Mouse (Mus musculus) retina, adult 2 months (tissue): Measurements from ENCODE around the gene Rfc2.
"Not testable (repeated sequence)": the region's sequence is repeated elsewhere in the genome, so short reads cannot be mapped to it uniquely, and the experiment has no call there.

Experiments used
- DNase-seq: peaks from one replicate; pipeline ENCODE4 v3.0.0-alpha.2; 2012; ENCODE audit warnings: low read depth, low spot score

Gene Rfc2

DNA sequence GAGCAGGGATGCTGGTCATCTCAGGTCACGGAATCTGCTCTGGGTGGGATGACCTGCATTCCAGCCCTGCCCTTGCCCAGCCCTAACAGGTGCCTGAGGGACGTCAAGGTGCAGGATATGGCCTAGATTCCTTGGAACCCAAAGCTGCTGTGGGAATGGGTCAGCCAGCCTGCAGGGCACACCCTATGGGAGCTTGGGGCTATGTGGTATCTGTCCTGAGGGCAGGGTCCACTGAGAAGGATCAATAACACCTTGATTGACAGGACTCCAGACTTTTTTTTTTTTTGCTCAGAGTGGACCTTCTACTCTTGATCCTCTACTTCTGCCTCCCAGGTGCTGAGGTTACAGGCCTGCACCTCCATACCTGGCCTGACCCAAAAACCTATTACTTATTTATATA lies 66.2 kb downstream of the Rfc2 start:
- no peak for DNase-seq

DNA sequence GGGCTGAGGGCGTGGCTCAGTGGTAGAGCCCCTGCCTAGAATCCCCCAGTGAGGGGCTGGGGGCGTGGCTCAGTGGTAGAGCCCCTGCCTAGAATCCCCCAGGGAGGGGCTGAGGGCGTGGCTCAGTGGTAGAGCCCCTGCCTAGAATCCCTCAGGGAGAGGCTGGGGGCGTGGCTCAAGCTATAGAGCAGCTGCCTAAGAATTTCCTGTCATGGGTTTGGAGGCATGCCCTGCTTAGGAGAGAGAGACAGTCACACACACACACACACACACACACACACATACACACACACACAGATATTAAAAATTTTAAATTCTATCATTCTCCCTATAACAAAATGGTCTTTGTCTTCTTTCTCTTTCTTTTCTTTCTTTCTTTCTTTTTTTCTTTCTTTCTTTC lies 67.8 kb downstream of the Rfc2 start:
- not testable (repeated sequence) for DNase-seq

DNA sequence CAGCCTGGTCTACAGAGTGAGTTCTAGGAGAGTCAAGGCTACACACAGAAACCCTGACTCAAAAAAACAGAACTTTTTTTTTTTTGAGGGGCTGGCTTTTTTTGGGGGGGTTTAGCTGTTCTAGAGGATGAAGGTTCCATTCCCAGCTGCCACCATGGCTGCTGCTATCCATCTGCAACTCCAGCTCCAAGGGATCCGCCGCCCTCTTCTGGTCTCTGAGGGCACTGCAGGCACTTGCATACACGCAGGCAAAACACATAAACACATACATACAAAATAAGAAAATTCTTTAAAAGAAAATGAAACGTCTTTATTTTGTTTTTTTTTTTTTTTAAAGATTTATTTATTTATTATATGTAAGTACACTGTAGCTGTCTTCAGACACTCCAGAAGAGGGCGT lies 69.8 kb downstream of the Rfc2 start:
- DNase-seq: no peak
